Comparison of ENCODE assay signal across 15 mouse cellular contexts in the genomic region with DNA sequence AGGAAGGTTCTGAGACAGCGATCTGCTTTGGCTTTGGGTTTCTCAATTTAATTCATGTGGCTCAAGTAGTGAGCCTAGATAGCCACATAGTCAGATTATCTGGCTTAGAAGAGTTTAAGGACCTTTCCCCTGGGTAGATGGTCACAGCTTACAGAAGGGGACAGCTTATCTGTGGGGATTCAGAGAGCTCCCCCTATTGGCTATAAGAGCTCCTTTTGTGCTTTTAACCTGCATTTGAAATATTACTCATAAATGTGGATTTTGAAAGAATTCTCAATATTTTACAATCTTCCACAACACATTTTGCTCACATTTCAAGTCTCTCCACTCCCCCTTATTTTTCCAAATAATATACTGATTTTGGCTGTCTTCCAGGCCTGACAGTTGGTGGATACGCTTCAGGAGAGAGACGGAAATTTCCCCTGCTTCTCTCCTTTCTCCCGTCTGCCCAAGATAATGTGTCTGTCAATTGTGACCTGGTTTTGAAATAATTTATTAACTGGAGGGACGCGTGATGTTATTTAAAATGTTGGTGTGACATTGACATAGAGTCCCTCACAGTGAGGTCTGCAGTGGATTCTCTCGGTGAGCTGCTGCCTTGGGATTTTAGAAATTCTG. TPM values are rescaled to one million over a fixed set of nuclear protein-coding genes. Genes with fewer than 3 reads are reported as not detected.
DNase-seq lines count a peak whose midpoint lies in the region; TF ChIP-seq lines count a peak whose summit lies in the region.
"Had no signal": no experiment of that assay in that cellular context is flagged by ENCODE, and none has a peak within 500 bp of the region (broad histone marks: within the 10 kb centered on the region; RNA-seq: fewer than 3 reads in every experiment).

No protein-coding gene starts in this region.

- H3K27ac ChIP-seq in layer of hippocampus, adult 2 months: no peak overlapping the region
- H3K27ac ChIP-seq: liver, embryonic 15.5 days; midbrain, embryonic 12.5 days; neural tube, embryonic 13.5 days had no signal

- H3K9me3 ChIP-seq in E14TG2a.4 (ENCODE audit: low read length): no peaks in the 10 kb centered on the region
- H3K9me3 ChIP-seq: liver, embryonic 15.5 days; midbrain, embryonic 12.5 days; neural tube, embryonic 13.5 days had no signal

- DNase-seq in embryo, embryonic 11 days: peak; percentile 7
- no peak for DNase-seq in embryo, embryonic 10.5 days (ENCODE audit: low spot score)
- DNase-seq in layer of hippocampus, adult 2 months (ENCODE audit: low spot score in 2 of 2): no peak
- DNase-seq in layer of hippocampus, adult 9-10 months (ENCODE audit: low spot score): no peak
- DNase-seq in cerebellum, adult 9-11 months: peak; percentile 84
- no peak for DNase-seq in neural tube, embryonic 10.5 days (ENCODE audit: extremely low spot score, low spot score)
- DNase-seq in frontal cortex, postnatal 10 days (ENCODE audit: low spot score in 2 of 2): no peak
- DNase-seq: adrenal gland, postnatal 36 days; gastrocnemius, postnatal 25 days; heart, postnatal 14 days; kidney, postnatal 10 days had no signal

- no peaks in the 10 kb centered on the region for H3K4me1 ChIP-seq in E14TG2a.4 (replicated peaks; ENCODE audit: low read depth, low read length)
- H3K4me1 ChIP-seq: liver, embryonic 15.5 days; midbrain, embryonic 12.5 days; neural tube, embryonic 13.5 days had no signal

- H3K4me3 ChIP-seq in layer of hippocampus, adult 2 months: no peak overlapping the region
- H3K4me3 ChIP-seq in E14TG2a.4 (replicated peaks; ENCODE audit: low read length): no peak overlapping the region
- H3K4me3 ChIP-seq: liver, embryonic 15.5 days; midbrain, embryonic 12.5 days; neural tube, embryonic 13.5 days had no signal

- H3K27me3 ChIP-seq in E14TG2a.4 (ENCODE audit: insufficient read depth, low read length): no peaks in the 10 kb centered on the region
- H3K27me3 ChIP-seq: liver, embryonic 15.5 days; midbrain, embryonic 12.5 days; neural tube, embryonic 13.5 days had no signal

- TF ChIP-seq CTCF in layer of hippocampus, adult 2 months (conservative IDR thresholded peaks at IDR 0.05): 0 out of 2 replicates have a peak, but pooled peaks have one; percentile 35
- TF ChIP-seq CTCF in E14TG2a.4 (conservative IDR thresholded peaks at IDR 0.05; ENCODE audit: low read length): peak; percentile 36

- no peaks in the 10 kb centered on the region for H3K36me3 ChIP-seq in E14TG2a.4 (ENCODE audit: insufficient read depth, low read length)
- H3K36me3 ChIP-seq: liver, embryonic 15.5 days; midbrain, embryonic 12.5 days; neural tube, embryonic 13.5 days had no signal

RNA-seq across cellular contexts. Expression of a gene that starts 29.5 kb away (rescaled TPM):
- total RNA-seq in layer of hippocampus, adult 2 months (2021): 100 to 1,000 TPM; 540 to 541 TPM

Comparison
In these comparisons a context has a peak if more than half of its experiments do, and no peak if none do; other contexts are left out.
1. DNase-seq: peak in embryo, embryonic 11 days (single experiment) and cerebellum, adult 9-11 months (single experiment); none in embryo, embryonic 10.5 days (single experiment), layer of hippocampus, adult 2 months (0 of 2), layer of hippocampus, adult 9-10 months (single experiment), neural tube, embryonic 10.5 days (single experiment) and frontal cortex, postnatal 10 days (0 of 2).